Mouse (Mus musculus) intestine, postnatal 0 days (tissue): ENCODE data around the gene Chat. TPM values are rescaled to one million over a fixed set of nuclear protein-coding genes. Genes with fewer than 3 reads are reported as not detected.
A peak's percentile ranks its signal among the peaks of the same experiment; 100 is the strongest.

Source experiments
- ATAC-seq: fragments of 200-750 bp; cut with Nextera tagmentation; 2 replicates; pipeline ENCODE4 v1.8.0; 2017; ENCODE audit warnings: mild to moderate bottlenecking, moderate TSS enrichment, moderate library complexity
- H3K27ac ChIP-seq: fragments of 300-500 bp; sonication (generic); 2 replicates; pipeline ENCODE4 v1.5.1; 2014; ENCODE audit warnings: mild to moderate bottlenecking, low read depth, low read length, moderate library complexity
- H3K27me3 ChIP-seq: fragments of 300-500 bp; sonication (generic); replicated peaks from 2 replicates; pipeline ENCODE4 v1.6.1; 2014; ENCODE audit warnings: low read length, mixed read lengths; ENCODE audit not compliant: control insufficient read depth, insufficient read depth
- H3K36me3 ChIP-seq: fragments of 300-500 bp; sonication (generic); 2 replicates; pipeline ENCODE4 v1.6.1; 2014; ENCODE audit warnings: mild to moderate bottlenecking, moderate library complexity; ENCODE audit not compliant: control insufficient read depth, insufficient read depth
- H3K4me1 ChIP-seq: fragments of 300-500 bp; sonication (generic); replicated peaks from 2 replicates; pipeline ENCODE4 v1.6.1; 2014; ENCODE audit warnings: antibody characterized with exemption, low read length, mixed read lengths; ENCODE audit not compliant: control insufficient read depth, insufficient read depth
- H3K4me2 ChIP-seq: fragments of 300-500 bp; sonication (generic); replicated peaks from 2 replicates; pipeline ENCODE4 v1.6.1; 2014; ENCODE audit warnings: low read depth, mild to moderate bottlenecking, moderate library complexity
- H3K4me3 ChIP-seq: fragments of 300-500 bp; sonication (generic); 2 replicates; pipeline ENCODE4 v1.5.1; 2014; ENCODE audit warnings: low read depth, low read length
- H3K9ac ChIP-seq: fragments of 300-500 bp; sonication (generic); 2 replicates; pipeline ENCODE4 v1.6.1; 2014; ENCODE audit warnings: mild to moderate bottlenecking, low read depth, low read length
- H3K9me3 ChIP-seq: fragments of 300-500 bp; sonication (generic); 2 replicates; pipeline ENCODE4 v1.6.1; 2016; ENCODE audit warnings: mixed run types; ENCODE audit not compliant: control insufficient read depth
- CTCF ChIP-seq: sonication (generic); IDR thresholded peaks from 2 replicates; pipeline ENCODE4 v1.5.1; 2016; ENCODE audit warnings: low read depth, mild to moderate bottlenecking, control low read depth, antibody characterized with exemption, moderate library complexity
- WGBS: fragments of 180-500 bp; shearing (Covaris S2); extraction: QIAGEN DNeasy Blood & Tissue Kit; methylation state at CpG from one replicate; pipeline ENCODE4 v1.1.7; 2014; 5-methylcytosine and 5-hydroxymethylcytosine counted together
- polyA plus RNA-seq: library from polyadenylated mRNA; unstranded; fragments of >200 nt; fragmentation: Nextera tagmentation; extraction: Ambion mirVana; gene quantifications from 2 replicates; pipeline ENCODE4 v1.2.1, GENCODE M21; 2015

The Chat gene
- polyA plus RNA-seq, 1 experiment from 2014 or later = 0.64 TPM

GRCm38 (mm10) chr14:32439316-32439715, 26.5 kb downstream of the Chat start:
- Histone ChIP-seq H3K36me3 (no peaks in the 10 kb centered on the region), H3K4me2 (no peak overlapping the region), H3K4me1 (no peaks in the 10 kb centered on the region), H3K27me3 (no peaks in the 10 kb centered on the region), H3K4me3 (no peak overlapping the region), H3K9me3 (no peaks in the 10 kb centered on the region), H3K27ac (no peak overlapping the region), H3K9ac (no peak overlapping the region)
- no peak for ATAC-seq
- TF ChIP-seq CTCF = no peak
- 57% methylated on average over 5 of the region's 5 CpGs for WGBS

- no peak overlapping the region for H3K27ac ChIP-seq
- H3K4me3 ChIP-seq = no peak overlapping the region
- H3K9me3 ChIP-seq = no peaks in the 10 kb centered on the region
- H3K4me1 ChIP-seq = no peaks in the 10 kb centered on the region
- no peaks in the 10 kb centered on the region for H3K36me3 ChIP-seq
- ATAC-seq = no peak
- peak; percentile 65 for TF ChIP-seq CTCF
- no peak overlapping the region for H3K9ac ChIP-seq
- no peak overlapping the region for H3K4me2 ChIP-seq
- WGBS = 43% methylated on average over 5 of the region's 5 CpGs
- H3K27me3 ChIP-seq = no peaks in the 10 kb centered on the region
Measured at GRCm38 (mm10) chr14:32437352-32437793, 28.4 kb downstream of the Chat start.

- Histone ChIP-seq H3K9me3 (no peaks in the 10 kb centered on the region), H3K36me3 (no peaks in the 10 kb centered on the region), H3K27me3 (no peaks in the 10 kb centered on the region), H3K4me2 (no peak overlapping the region), H3K27ac (no peak overlapping the region), H3K9ac (no peak overlapping the region), H3K4me1 (no peaks in the 10 kb centered on the region), H3K4me3 (no peak overlapping the region)
- TF ChIP-seq CTCF = no peak
- no peak for ATAC-seq
- 42% methylated on average over 8 of the region's 8 CpGs for WGBS
Measured at GRCm38 (mm10) chr14:32429030-32429602, 36.7 kb downstream of the Chat start.

- ATAC-seq = no peak
- Histone ChIP-seq H3K36me3 (no peaks in the 10 kb centered on the region), H3K27me3 (no peaks in the 10 kb centered on the region), H3K27ac (no peak overlapping the region), H3K9me3 (no peaks in the 10 kb centered on the region), H3K9ac (no peak overlapping the region), H3K4me1 (no peaks in the 10 kb centered on the region), H3K4me3 (no peak overlapping the region), H3K4me2 (no peak overlapping the region)
- WGBS = 88% methylated on average over 7 of the region's 7 CpGs
- TF ChIP-seq CTCF = no peak
Measured at GRCm38 (mm10) chr14:32423946-32424345, 41.8 kb downstream of the Chat start.

GRCm38 (mm10) chr14:32418747-32419146, 47.0 kb downstream of the Chat start:
- Histone ChIP-seq H3K9ac (no peak overlapping the region), H3K27me3 (no peaks in the 10 kb centered on the region), H3K4me1 (no peaks in the 10 kb centered on the region), H3K36me3 (no peaks in the 10 kb centered on the region), H3K27ac (no peak overlapping the region), H3K4me2 (no peak overlapping the region), H3K9me3 (0 out of 2 replicates have a peak, but pooled peaks cover 3% of the 10 kb centered on the region), H3K4me3 (no peak overlapping the region)
- ATAC-seq = no peak
- 70% methylated on average over 11 of the region's 11 CpGs for WGBS
- TF ChIP-seq CTCF = no peak

- H3K36me3 ChIP-seq = no peaks in the 10 kb centered on the region
- ATAC-seq = no peak
- no peak overlapping the region for H3K4me3 ChIP-seq
- no peak overlapping the region for H3K27ac ChIP-seq
- H3K9ac ChIP-seq = no peak overlapping the region
- no peaks in the 10 kb centered on the region for H3K27me3 ChIP-seq
- no peak overlapping the region for H3K4me2 ChIP-seq
- TF ChIP-seq CTCF = no peak
- H3K4me1 ChIP-seq = no peaks in the 10 kb centered on the region
- 0 out of 2 replicates have a peak, but pooled peaks cover 1% of the 10 kb centered on the region for H3K9me3 ChIP-seq
- WGBS = 80% methylated on average over 5 of the region's 5 CpGs
Measured at GRCm38 (mm10) chr14:32412075-32412474, 53.7 kb downstream of the Chat start.
